Mouse (Mus musculus) right cerebral cortex, postnatal 4 days (tissue): ENCODE data around the gene Vmn1r37.
"Not testable (repeated sequence)": the region's sequence is repeated elsewhere in the genome, so short reads cannot be mapped to it uniquely, and the experiment has no call there.

Experiments used
- DNase-seq: peaks from one replicate; pipeline ENCODE4 v3.0.0-alpha.2; 2022

The Vmn1r37 gene

DNA sequence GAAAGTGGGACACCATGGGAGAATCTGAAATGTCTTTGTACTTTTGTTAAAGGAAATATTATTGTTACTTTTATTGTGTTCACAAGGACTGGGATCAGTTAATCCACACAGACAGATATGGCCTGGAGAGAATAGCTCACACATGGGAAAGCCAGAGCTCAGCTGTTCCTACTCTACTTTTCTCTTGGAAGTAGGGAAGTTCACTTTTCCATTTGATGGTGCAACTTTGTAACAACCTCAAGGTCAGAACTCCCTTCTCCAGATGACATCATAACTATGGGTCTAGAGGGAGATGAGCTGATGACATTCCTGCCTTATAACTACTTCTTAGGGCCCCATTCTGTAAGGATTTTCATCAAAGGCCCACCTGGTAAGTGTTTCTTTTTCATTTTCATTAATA is at the start of gene Vmn1r37:
Gene Vmn1r37, plus strand, starts transcription at position 301 of the 400 bp plus-strand sequence.
- DNase-seq = not testable (repeated sequence)

DNA sequence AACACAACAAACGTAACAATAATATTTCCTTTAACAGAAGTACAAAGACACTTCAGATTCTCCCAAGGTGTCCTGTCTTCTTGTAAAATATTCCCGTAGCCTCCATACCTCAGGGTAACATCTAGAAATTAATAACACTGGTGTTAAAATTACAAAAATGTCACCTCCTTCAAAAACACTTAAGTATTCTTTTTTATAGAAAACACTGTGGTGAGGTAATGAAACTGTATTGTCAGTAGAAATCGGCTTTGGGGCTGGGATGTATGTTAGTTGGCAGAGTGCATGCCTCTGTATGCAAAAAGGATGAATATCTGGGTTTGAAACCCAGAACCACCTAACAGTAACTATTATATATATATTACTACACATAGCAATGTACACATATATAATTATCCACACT is 43.4 kb upstream of the Vmn1r37 start, which contains the start of gene Vmn1r35:
Gene Vmn1r35, minus strand, starts transcription at position 101 of the 400 bp plus-strand sequence.
- DNase-seq = no peak

DNA sequence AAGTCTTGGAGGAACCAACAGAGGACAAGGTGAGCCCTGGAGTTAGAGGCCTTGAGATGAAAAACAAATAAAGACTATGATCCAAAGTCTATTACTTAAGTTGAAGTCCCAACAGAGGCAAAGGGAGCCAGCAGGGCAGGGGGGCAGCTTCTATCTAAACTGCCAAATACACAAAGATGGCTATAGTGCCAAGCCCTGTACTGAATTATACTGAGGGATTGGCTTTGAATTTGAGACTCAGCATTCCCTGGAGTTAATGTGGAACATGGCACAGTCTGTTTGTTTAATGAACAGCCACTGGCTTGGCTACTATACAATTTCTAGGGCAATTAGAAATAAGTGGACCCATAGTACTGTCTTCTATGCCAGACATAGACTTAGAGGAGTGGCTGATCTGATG is 20.3 kb upstream of the Vmn1r37 start:
- DNase-seq = no peak

GRCm38 (mm10) chr6:66713854-66714253 is 15.3 kb upstream of the Vmn1r37 start:
- no peak for DNase-seq

GRCm38 (mm10) chr6:66719068-66719467 is 10.1 kb upstream of the Vmn1r37 start, which contains the start of gene Vmn1r36:
Gene Vmn1r36, minus strand, starts transcription at chr6:66719168.
- DNase-seq = not testable (repeated sequence)

DNA sequence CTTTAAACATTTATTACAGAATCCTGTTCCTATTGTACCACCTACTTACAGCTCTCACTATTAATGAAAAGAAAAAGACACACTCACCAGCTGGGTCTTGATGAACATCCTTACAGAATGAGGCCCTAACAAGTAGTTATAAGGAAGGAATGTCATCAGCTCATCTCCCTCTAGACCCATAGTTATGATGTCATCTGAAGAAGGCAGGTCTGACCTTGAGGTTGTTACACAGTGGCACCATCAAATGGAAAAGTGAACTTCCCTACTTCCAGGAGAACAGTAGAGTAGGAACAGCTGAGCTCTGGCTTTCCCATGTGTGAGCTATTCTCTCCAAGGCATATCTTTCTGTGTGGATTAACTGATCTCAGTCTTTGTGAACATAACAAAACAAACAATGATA is 53.3 kb downstream of the Vmn1r37 start, which contains the start of gene Vmn1r38:
Gene Vmn1r38, minus strand, starts transcription at position 101 of the 400 bp plus-strand sequence.
- not testable (repeated sequence) for DNase-seq
